Mouse (Mus musculus) layer of hippocampus, adult 2 months (tissue): Measurements from ENCODE around the gene Zfp202. TPM values are rescaled to one million over a fixed set of nuclear protein-coding genes. Genes with fewer than 3 reads are reported as not detected.

Source experiments
- DNase-seq, 2 experiments: peaks; one replicate each; pipeline ENCODE4 v3.0.0; 2022; ENCODE audit warnings: low spot score in 2 of 2
- H3K27ac ChIP-seq: fragments of 200-600 bp; 2 replicates; pipeline ENCODE4 v1.8.1; 2022
- H3K4me3 ChIP-seq: fragments of 200-600 bp; 2 replicates; pipeline ENCODE4 v1.8.1; 2022; ENCODE audit warnings: mild to moderate bottlenecking
- CTCF ChIP-seq: fragments of 200-600 bp; conservative IDR thresholded peaks from 2 replicates; pipeline ENCODE4 v1.8.1; 2022; ENCODE audit warnings: antibody characterized with exemption, mild to moderate bottlenecking, moderate library complexity
- total RNA-seq, 2 experiments: library from RNA; stranded (reverse); gene quantifications; 2 replicates each; pipeline ENCODE4 v1.2.3; 2021

The Zfp202 gene
- total RNA-seq, 2 experiments from 2014 or later = 3.2 to 4.4 TPM

- no peak for TF ChIP-seq CTCF
- Histone ChIP-seq H3K4me3 (no peak overlapping the region), H3K27ac (no peak overlapping the region; the same call in 1 of the 2 replicates)
- DNase-seq = no peak
Measured at GRCm38 (mm10) chr9:40245974-40246665, 54.0 kb downstream of the Zfp202 start.

GRCm38 (mm10) chr9:40246702-40247101 is 54.6 kb downstream of the Zfp202 start:
- Histone ChIP-seq H3K27ac (no peak overlapping the region), H3K4me3 (no peak overlapping the region)
- no peak for DNase-seq
- TF ChIP-seq CTCF = no peak

- H3K27ac ChIP-seq = no peak overlapping the region
- H3K4me3 ChIP-seq = no peak overlapping the region
- TF ChIP-seq CTCF = no peak
- no peak for DNase-seq
Measured at GRCm38 (mm10) chr9:40249106-40249505, 57.0 kb downstream of the Zfp202 start.

GRCm38 (mm10) chr9:40252459-40252858 is 60.3 kb downstream of the Zfp202 start:
- Histone ChIP-seq H3K4me3 (no peak overlapping the region), H3K27ac (no peak overlapping the region)
- no peak for TF ChIP-seq CTCF
- DNase-seq = no peak

Other genes with a start within 250 kb of the Zfp202 start
- gene Olfr975, start 240.3 kb upstream of the Zfp202 start, total RNA-seq = not detected
- not detected for gene Olfr976, start 231.2 kb upstream of the Zfp202 start, total RNA-seq
- gene Olfr978, start 200.2 kb upstream of the Zfp202 start, total RNA-seq = not detected
- gene Olfr979, start 188.9 kb upstream of the Zfp202 start, total RNA-seq = not detected
- not detected for gene Olfr980, start 182.7 kb upstream of the Zfp202 start, total RNA-seq
- gene Olfr981, start 170.9 kb upstream of the Zfp202 start, total RNA-seq = not detected
- not detected for gene Olfr982, start 118.5 kb upstream of the Zfp202 start, total RNA-seq
- not detected for gene Olfr983, start 98.7 kb upstream of the Zfp202 start, total RNA-seq
- not detected for gene Olfr984, start 78.1 kb upstream of the Zfp202 start, total RNA-seq
- gene Olfr985, start 62.1 kb upstream of the Zfp202 start, total RNA-seq = not detected
- not detected for gene Tmem225, start 44.2 kb upstream of the Zfp202 start, total RNA-seq
- gene Olfr986, start 11.4 kb upstream of the Zfp202 start, total RNA-seq = not detected
- 100 to 1,000 TPM; 254 to 266 TPM for gene Scn3b, start 76.9 kb downstream of the Zfp202 start, total RNA-seq